Mouse (Mus musculus) right cerebral cortex, adult 18-20 months (tissue): ENCODE measurements around the gene Rsph3b.
"Not testable (repeated sequence)": the region's sequence is repeated elsewhere in the genome, so short reads cannot be mapped to it uniquely, and the experiment has no call there.

Source experiments
- DNase-seq: peaks from one replicate; pipeline ENCODE4 v3.0.0; 2022; ENCODE audit warnings: mixed read lengths

The Rsph3b gene

DNA sequence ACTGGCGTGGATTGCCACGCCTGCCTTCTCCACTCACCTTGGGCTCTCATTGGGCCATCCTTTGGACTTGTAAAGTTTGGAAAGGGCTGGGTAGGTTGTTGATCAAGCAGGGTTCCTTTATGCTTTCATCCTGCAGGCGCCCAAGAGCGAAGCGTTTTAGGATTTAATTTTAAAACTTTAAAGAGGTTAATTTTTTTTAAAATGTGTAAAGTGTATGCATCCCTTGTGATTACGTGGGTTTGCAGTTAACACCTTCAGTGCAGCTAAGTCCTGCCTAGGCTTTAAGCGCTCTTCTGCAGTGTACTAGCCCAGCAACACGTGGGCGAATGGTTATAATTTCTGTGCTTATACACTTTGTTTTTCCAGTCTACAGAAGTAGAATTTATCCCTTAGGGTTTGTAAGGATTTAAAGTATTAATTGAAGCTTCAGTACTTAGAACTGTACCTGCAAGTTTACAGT lies 317 bp upstream of the Rsph3b start:
- not testable (repeated sequence) for DNase-seq

DNA sequence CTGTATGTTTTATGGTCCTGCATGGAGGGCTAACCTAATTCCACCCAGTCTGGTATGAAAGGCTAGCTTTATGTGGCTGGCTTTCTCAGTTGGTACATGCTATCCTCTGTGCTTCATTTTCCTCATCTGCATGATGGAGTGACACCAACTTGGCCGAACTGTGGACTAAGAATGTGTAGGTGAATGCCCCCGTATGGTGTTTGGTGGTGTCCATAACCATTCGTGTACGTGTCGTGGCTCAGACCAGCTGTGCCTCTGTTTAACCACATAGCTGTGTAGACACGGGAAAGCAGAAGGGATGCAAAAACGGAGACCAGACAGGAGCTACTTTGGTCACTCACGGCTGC lies 872 bp downstream of the Rsph3b start:
- not testable (repeated sequence) for DNase-seq

GRCm38 (mm10) chr17:6942560-6942959 lies 5.9 kb downstream of the Rsph3b start:
- DNase-seq: not testable (repeated sequence)

DNA sequence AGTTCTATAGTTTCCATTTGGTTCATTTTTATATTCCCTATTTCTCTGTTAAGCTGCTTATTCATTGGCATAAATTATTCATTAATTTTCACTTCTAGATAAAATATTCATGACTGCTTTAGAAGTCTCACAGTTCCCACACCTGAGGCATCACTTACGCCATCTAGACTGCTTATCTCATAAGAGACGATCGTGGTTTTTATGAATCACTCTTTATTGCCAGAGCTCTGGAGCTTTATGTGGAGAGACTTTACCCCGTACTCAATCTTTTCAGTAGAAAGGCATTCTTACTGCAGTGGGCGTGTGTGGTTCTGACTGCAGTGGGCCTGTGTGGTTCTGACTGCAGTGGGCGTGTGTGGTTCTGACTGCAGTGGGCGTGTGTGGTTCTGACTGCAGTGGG lies 16.9 kb downstream of the Rsph3b start:
- DNase-seq: not testable (repeated sequence)

GRCm38 (mm10) chr17:6920351-6920894 lies 28.1 kb downstream of the Rsph3b start:
- not testable (repeated sequence) for DNase-seq

- DNase-seq: not testable (repeated sequence)
Measured at GRCm38 (mm10) chr17:6919388-6919787, 29.1 kb downstream of the Rsph3b start.

- not testable (repeated sequence) for DNase-seq
Measured at GRCm38 (mm10) chr17:6915282-6915681, 33.2 kb downstream of the Rsph3b start.

GRCm38 (mm10) chr17:6914066-6914465 lies 34.4 kb downstream of the Rsph3b start:
- DNase-seq: not testable (repeated sequence)

DNA sequence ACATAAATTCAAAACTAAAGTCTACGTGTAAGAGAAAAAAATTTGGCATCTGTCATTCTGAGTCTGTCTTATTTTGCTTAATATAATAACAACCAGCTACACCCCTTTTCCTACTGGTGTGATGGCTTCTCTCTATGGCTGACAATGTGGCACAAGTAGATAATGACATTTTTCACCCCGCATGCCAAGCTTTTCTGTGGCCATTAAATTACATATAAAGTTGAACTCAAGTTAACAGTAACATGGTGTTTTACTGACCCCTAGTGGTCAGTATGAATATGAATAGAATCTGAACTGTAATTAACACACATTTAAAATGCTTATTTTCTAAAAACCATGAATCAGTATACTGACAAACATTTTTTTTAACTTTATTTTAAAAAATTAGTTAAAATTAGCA lies 48.1 kb downstream of the Rsph3b start:
- not testable (repeated sequence) for DNase-seq

DNA sequence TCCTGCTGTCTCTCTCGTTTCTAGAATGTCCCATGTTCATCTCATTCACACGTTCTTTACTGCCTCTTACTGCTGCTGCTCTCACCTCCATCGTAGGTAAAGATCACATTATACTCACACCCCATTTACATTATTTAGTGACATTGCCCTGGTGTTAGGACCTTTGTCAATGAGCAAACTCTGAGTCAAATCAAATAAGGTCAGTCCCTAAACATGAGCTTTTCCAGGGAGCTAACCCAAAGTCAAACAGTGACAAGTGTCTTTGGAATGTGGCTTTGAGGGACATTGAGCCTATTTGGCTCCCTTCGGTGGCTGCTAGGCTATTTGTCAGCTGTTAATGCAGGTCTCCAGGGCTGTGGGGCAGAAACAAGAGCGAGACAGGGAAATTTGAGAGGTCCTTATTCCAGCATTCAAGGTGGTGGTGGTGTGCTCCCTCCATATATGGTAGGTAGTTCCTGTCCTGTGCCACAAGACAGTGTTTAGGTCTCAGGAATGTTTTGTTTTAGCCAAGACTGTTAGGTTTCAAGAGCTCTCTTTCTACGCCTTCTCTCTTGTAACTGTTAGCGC lies 50.4 kb downstream of the Rsph3b start:
- not testable (repeated sequence) for DNase-seq

DNA sequence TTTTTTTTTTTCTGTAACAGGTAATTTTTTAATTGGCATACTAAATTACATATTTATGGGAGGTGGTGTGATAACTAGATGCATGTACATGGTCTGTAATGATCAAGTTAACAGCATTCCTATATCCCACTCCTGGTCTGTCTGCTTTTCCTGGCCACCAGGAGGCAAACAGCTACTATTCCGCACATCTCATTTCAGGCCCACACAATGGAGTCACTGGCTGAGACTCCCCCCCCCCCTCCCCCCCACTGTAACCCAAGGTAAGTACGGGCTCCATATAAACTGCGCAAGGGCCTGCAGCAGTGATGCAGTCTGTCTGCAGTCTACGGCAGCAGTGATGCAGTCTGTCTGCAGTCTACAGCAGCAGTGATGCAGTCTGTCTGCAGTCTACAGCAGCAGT lies 51.7 kb downstream of the Rsph3b start:
- DNase-seq: no peak

DNA sequence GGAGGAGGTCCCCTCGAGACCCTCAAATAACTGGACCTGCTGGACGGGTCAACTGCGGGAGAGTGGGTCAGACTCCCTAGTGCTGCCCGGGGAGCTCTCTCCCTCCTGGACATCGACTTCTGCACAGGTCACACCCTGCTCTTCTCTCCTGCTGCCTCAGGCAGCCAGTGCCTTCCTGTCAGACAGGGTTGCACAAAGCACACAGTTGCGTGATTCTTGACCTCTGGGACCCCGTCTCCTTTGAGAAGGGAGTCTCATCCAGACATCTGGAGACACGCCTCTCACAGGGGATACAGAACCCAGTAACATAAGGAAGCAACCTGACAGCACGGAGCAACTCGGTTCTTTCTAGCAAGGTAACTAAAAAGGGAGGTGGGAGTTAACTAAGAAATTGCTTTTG lies 55.1 kb downstream of the Rsph3b start:
- DNase-seq: no peak

- no peak for DNase-seq
Measured at GRCm38 (mm10) chr17:6891966-6892934, 56.2 kb downstream of the Rsph3b start.

- DNase-seq: no peak
Measured at GRCm38 (mm10) chr17:6886445-6886844, 62.0 kb downstream of the Rsph3b start.

GRCm38 (mm10) chr17:6884531-6884930 lies 64.0 kb downstream of the Rsph3b start:
- DNase-seq: no peak

DNA sequence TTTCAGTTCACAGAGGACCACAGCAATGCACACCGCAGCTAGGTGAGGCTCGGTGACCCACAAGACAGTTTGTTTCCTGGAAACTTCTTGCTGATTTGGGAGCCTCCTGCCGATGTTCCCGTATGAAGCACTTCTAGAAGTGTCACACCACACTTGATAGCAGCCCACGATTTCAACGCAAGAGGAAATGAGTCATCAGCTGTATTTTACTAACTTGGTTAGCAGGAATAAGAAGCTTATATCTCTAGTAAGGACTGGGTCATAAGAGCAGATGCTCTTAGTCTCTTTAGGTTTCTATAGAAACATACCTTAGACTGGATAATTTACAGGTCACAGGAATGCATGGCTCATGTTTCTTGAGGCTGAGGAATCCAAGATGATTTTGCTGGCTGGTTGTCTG lies 67.2 kb downstream of the Rsph3b start:
- no peak for DNase-seq

DNA sequence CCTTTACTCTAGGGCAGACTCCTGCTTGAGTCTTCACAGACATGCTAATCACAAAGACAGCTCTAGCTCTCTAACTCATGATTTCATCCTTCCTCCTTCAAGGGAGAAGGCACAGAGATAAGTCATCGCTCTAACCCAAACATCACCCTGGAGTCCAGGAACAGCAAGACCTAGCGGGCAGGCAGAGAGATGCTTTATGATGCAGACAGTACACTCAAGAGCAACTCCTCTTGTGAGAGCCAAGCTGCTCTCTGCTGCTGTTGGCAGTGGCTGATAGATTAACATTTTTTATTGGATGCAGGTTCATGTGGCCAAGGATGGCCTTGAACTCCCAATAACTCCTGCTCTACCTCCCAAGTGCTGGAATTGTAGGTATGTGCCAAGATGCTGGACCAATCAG lies 77.1 kb downstream of the Rsph3b start:
- DNase-seq: no peak

GRCm38 (mm10) chr17:6868810-6869209 lies 79.7 kb downstream of the Rsph3b start:
- no peak for DNase-seq

DNA sequence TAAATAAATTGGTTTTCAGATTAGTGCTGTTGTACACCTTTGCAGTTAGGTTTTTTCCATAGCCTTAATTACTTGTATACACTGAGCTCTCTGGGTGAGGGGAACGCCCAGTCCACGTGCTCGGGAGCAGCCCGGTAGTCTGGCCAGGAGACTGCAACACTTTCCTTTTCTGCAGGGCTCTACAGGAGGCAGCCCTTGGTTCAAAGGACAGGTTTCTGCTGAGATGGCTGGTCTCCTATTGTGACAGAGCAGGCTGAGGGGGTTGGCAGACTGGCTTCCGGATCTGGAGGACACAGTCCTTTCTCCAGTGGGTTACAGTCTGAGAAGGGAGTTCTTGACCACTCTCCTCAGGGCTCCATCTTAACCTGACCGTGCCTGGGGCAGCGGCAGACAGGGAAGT lies 80.7 kb downstream of the Rsph3b start:
- no peak for DNase-seq

GRCm38 (mm10) chr17:6866576-6866975 lies 81.9 kb downstream of the Rsph3b start:
- no peak for DNase-seq

DNA sequence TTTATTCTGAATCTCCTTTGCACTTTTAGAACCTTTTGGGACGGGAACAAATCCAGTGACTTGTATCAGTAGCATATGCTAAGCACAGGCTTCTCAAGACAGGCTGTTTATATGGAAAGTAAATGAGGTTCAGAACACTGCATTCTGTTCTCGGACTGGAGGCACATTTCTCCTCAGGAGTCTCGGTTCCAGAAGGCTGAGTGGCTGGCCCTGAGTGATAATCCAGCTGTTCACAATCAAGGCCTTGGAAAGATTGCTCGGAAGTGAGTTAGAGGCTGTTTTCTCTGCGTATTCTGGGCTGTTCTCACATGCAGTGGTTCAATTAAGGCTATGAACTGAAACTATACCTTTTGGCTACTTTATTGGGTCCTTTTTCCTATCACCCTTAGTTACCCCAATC lies 82.9 kb downstream of the Rsph3b start:
- DNase-seq: no peak

DNA sequence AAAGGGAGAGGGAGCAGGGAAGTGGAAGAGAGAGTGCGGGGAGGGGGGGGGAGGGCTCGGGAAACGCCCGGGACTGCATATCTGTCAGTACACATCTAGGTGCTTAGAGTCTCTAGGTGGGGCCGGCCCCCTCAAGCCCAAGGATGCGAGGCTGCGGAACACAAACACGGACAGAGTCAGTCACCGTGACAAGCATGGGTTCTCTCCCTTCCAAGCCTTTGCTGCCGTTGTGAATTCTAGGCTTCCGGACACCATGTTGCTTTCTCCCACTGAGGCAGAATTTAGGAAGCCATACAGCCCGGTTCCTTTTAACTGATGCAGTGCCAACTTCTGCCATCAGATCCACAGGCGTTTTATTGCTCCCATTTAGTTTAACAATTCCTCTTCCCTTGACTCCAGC lies 83.6 kb downstream of the Rsph3b start:
- no peak for DNase-seq

DNA sequence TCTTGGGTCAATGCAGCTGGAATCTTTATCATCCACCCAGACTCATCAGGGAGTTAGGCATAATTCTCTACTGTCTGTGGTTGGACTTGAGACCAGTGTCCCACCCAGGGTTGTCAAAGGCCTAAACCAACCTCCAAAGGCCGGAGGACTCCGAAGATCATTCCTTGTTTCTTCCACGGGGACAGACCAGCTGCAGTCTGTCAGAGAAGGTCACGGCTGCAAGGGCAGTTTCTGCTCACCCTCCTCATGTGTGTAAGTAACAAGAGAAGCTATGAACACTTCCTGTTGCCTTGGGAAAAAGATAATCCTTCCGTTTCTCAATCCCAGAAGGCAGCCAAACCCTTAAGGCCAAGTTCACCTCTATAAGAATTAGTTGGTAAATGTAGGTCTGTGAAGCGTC lies 85.0 kb downstream of the Rsph3b start:
- no peak for DNase-seq
